Mouse (Mus musculus) MEL (cell line): ENCODE measurements around the gene Olfr331. TPM values are rescaled to one million over a fixed set of nuclear protein-coding genes. Genes with fewer than 3 reads are reported as not detected.

ENCODE experiments used
- DNase-seq: peaks from one replicate; pipeline ENCODE4 v3.0.0; 2011; ENCODE audit warnings: low read depth, low spot score
- H3K27ac ChIP-seq: 2 replicates; pipeline ENCODE4 v1.5.1; 2012; ENCODE audit warnings: low read depth, mild to moderate bottlenecking, control low read depth, low read length, moderate library complexity; ENCODE audit not compliant: control insufficient read depth
- H3K27me3 ChIP-seq, 2 experiments: fragments of 150-350 bp in 1 of 2; sonication (generic) in 1 of 2; 2 replicates each; pipeline ENCODE4 v1.6.1; 2012; ENCODE audit warnings: low read length in 2 of 2, mild to moderate bottlenecking in 2 of 2, improper control_type of control experiment in 1 of 2, moderate library complexity in 1 of 2; ENCODE audit not compliant: insufficient read depth in 2 of 2, control insufficient read depth in 1 of 2
- H3K36me3 ChIP-seq, 2 experiments: 2 replicates each; pipeline ENCODE4 v1.6.1; 2012 to 2014; ENCODE audit warnings: low read length in 2 of 2, improper control_type of control experiment in 1 of 2, inconsistent platforms in 1 of 2, mild to moderate bottlenecking in 1 of 2; ENCODE audit not compliant: insufficient read depth in 2 of 2, control insufficient read depth in 1 of 2
- H3K4me1 ChIP-seq, 2 experiments: fragments of 150-350 bp in 1 of 2; sonication (generic) in 1 of 2; 2 replicates each; pipeline ENCODE4 v1.6.1; 2012; ENCODE audit warnings: low read length in 2 of 2, improper control_type of control experiment in 1 of 2, mild to moderate bottlenecking in 1 of 2; ENCODE audit not compliant: insufficient read depth in 2 of 2, control insufficient read depth in 1 of 2
- H3K4me3 ChIP-seq, 2 experiments: fragments of 150-350 bp in 1 of 2; sonication (generic) in 1 of 2; 2 replicates each; pipeline ENCODE4 v1.5.1; 2012; ENCODE audit warnings: low read depth in 2 of 2, low read length in 2 of 2, mild to moderate bottlenecking in 2 of 2, moderate library complexity in 2 of 2, control low read depth in 1 of 2, improper control_type of control experiment in 1 of 2; ENCODE audit not compliant: control insufficient read depth in 1 of 2, insufficient read depth in 1 of 2
- H3K79me2 ChIP-seq: 2 replicates; pipeline ENCODE4 v1.6.1; 2012; ENCODE audit warnings: mild to moderate bottlenecking, low read length, moderate library complexity; ENCODE audit not compliant: control insufficient read depth, poor library complexity, insufficient read depth
- H3K9ac ChIP-seq: 2 replicates; pipeline ENCODE4 v1.6.1; 2012; ENCODE audit warnings: low read depth, mild to moderate bottlenecking, control low read depth, low read length, moderate library complexity; ENCODE audit not compliant: control insufficient read depth, poor library complexity, severe bottlenecking
- H3K9me3 ChIP-seq: fragments of 150-350 bp; sonication (generic); replicated peaks from 2 replicates; pipeline ENCODE4 v1.6.1; 2012; ENCODE audit warnings: mild to moderate bottlenecking, low read length, improper control_type of control experiment, moderate library complexity; ENCODE audit not compliant: insufficient read depth
- CHD1 ChIP-seq: IDR thresholded peaks from 2 replicates; pipeline ENCODE4 v1.6.1; 2012; ENCODE audit warnings: low read depth, mild to moderate bottlenecking, inconsistent platforms, low read length, improper control_type of control experiment
- E2F4 ChIP-seq: IDR thresholded peaks from 2 replicates; pipeline ENCODE4 v1.6.1; 2011; ENCODE audit warnings: low read depth, low read length, improper control_type of control experiment, borderline replicate concordance
- ELF1 ChIP-seq: IDR thresholded peaks from 2 replicates; pipeline ENCODE4 v1.6.1; 2014; ENCODE audit warnings: low read depth, mild to moderate bottlenecking, inconsistent platforms, low read length, improper control_type of control experiment, moderate library complexity
- EP300 ChIP-seq, 2 experiments: IDR thresholded peaks; 2 replicates each; pipeline ENCODE4 v1.6.1; 2011; ENCODE audit warnings: improper control_type of control experiment in 2 of 2, low read length in 2 of 2, low read depth in 1 of 2, mild to moderate bottlenecking in 1 of 2
- ETS1 ChIP-seq: IDR thresholded peaks from 2 replicates; pipeline ENCODE4 v1.6.1; 2012; ENCODE audit warnings: low read depth, mild to moderate bottlenecking, inconsistent platforms, low read length, improper control_type of control experiment, moderate library complexity
- GABPA ChIP-seq: IDR thresholded peaks from 2 replicates; pipeline ENCODE4 v1.6.1; 2012; ENCODE audit warnings: low read depth, mild to moderate bottlenecking, inconsistent platforms, low read length, improper control_type of control experiment, moderate library complexity
- KAT2A ChIP-seq: conservative IDR thresholded peaks from 2 replicates; pipeline ENCODE4 v1.6.1; 2012; ENCODE audit warnings: low read depth, low read length, improper control_type of control experiment, inconsistent platforms
- MYB ChIP-seq: IDR thresholded peaks from 2 replicates; pipeline ENCODE4 v1.6.1; 2011; ENCODE audit warnings: mild to moderate bottlenecking, low read depth, low read length, improper control_type of control experiment
- POLR2AphosphoS5 ChIP-seq: IDR thresholded peaks from 2 replicates; pipeline ENCODE4 v1.6.1; 2012; ENCODE audit warnings: low read depth, borderline replicate concordance, mild to moderate bottlenecking, inconsistent platforms, low read length, moderate library complexity, mixed read lengths
- RAD21 ChIP-seq: IDR thresholded peaks from 2 replicates; pipeline ENCODE4 v1.6.1; 2011; ENCODE audit warnings: mild to moderate bottlenecking, low read depth, low read length, improper control_type of control experiment
- ZC3H11A ChIP-seq: IDR thresholded peaks from 2 replicates; pipeline ENCODE4 v1.6.1; 2012; ENCODE audit warnings: low read depth, mild to moderate bottlenecking, inconsistent platforms, low read length, improper control_type of control experiment
- ZMIZ1 ChIP-seq: IDR thresholded peaks from 2 replicates; pipeline ENCODE4 v1.6.1; 2012; ENCODE audit warnings: low read depth, mild to moderate bottlenecking, inconsistent platforms, low read length, improper control_type of control experiment, moderate library complexity
- polyA plus RNA-seq, 2 experiments: library from polyadenylated mRNA; stranded (reverse) in 1 of 2; unstranded in 1 of 2; fragments of >175 nt in 1 of 2; fragments of >200 nt in 1 of 2; gene quantifications; 2 replicates each; pipeline versions ENCODE4 v1.2.1 to v1.2.4; 2012; ENCODE audit warnings: low replicate concordance in 2 of 2, low read depth in 1 of 2; ENCODE audit not compliant: insufficient read length in 2 of 2, insufficient read depth in 1 of 2, missing spikeins in 1 of 2
- total RNA-seq: library from RNA; depleted of rRNA; stranded (reverse); fragments of 300-350 nt; gene quantifications from 2 replicates; pipeline ENCODE4 v1.2.3, GENCODE M21; 2012

The Olfr331 gene
- total and polyA plus RNA-seq, 3 experiments, result not detected

DNA sequence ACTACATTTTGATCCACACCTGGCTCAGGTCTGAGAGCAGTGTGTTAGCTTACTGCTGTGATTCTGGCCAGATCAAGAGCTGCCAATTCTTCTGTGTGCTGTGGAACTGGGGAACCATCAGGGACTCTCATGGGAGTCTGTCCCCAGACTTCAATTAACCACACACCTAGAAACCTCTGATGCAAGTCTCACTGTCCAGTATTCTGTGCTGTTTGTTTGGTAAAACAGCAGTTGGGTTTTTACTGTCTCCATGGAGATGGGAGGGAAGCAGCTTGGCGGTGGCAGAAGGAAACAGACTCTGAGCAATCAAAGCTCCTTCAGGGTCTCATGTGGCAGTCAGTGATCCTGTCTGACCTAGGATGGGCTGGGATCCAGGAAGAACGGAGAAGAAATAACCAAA lies 9.9 kb downstream of the Olfr331 start, which contains the start of gene Olfr332:
TSS of gene Olfr332 (minus strand) at position 101 of the 400 bp plus-strand sequence.
- no peak within 1 kb of the TSS for H3K27ac ChIP-seq
- TF ChIP-seq E2F4, result no peak
- no peaks in the 10 kb centered on the region for H3K36me3 ChIP-seq
- H3K9me3 ChIP-seq, result no peaks in the 10 kb centered on the region
- peaks cover 12 to 14% of the 10 kb centered on the region in 2 experiments for H3K27me3 ChIP-seq
- no peak within 1 kb of the TSS for H3K4me3 ChIP-seq
- no peaks in the 10 kb centered on the region for H3K4me1 ChIP-seq
- no peak for DNase-seq
- no peak within 1 kb of the TSS for H3K9ac ChIP-seq
- H3K79me2 ChIP-seq, result no peaks in the 10 kb centered on the region

DNA sequence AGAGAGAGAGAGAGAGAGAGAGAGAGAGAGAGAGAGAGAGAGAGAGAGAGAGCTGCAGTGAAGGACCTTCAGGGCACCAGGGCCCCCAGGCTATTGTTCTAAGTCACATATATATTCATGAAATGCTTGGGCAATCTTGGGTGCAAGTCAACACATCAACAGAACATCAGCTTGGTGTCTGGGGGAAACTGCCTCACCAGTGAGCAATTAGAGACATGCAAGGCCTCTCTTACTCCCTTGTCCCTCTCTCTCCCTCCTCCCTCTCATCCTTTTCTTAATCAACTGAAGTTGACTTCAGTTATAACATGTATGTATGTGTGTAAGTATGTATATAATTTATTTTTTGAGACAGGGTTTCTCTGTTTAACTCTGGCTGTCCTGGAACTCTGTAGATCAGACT lies 40.2 kb downstream of the Olfr331 start, which contains the start of gene Olfr30:
TSS of gene Olfr30 (minus strand) at position 101 of the 400 bp plus-strand sequence.
- no peak within 1 kb of the TSS for H3K9ac ChIP-seq
- TF ChIP-seq RAD21, result no peak
- no peak for TF ChIP-seq ZMIZ1
- no peaks in the 10 kb centered on the region for H3K4me1 ChIP-seq
- H3K9me3 ChIP-seq, result no peaks in the 10 kb centered on the region
- no peaks in the 10 kb centered on the region for H3K79me2 ChIP-seq
- H3K4me3 ChIP-seq, result no peak within 1 kb of the TSS
- H3K27me3 ChIP-seq, result peaks cover 8 to 27% of the 10 kb centered on the region in 2 experiments
- no peak within 1 kb of the TSS for H3K27ac ChIP-seq
- no peaks in the 10 kb centered on the region for H3K36me3 ChIP-seq
- DNase-seq, result no peak

- TF ChIP-seq ELF1, result no peak
- no peak for TF ChIP-seq MYB
- no peak for TF ChIP-seq EP300 (IDR thresholded peaks at IDR 0.05; ENCODE audit: low read depth in 1 of 2, low read length in 2 of 2)
- TF ChIP-seq GABPA, result no peak
- no peak for TF ChIP-seq CHD1
- TF ChIP-seq ZC3H11A, result no peak
- TF ChIP-seq POLR2AphosphoS5, result no peak
- no peak for TF ChIP-seq KAT2A
- no peak for TF ChIP-seq ETS1
- Histone ChIP-seq H3K4me3 (no peak overlapping the region), H3K9ac (no peak overlapping the region), H3K27me3 (peaks cover 4 to 8% of the 10 kb centered on the region in 2 experiments; a peak in 3 of 4 replicates), H3K4me1 (no peaks in the 10 kb centered on the region), H3K9me3 (no peaks in the 10 kb centered on the region), H3K27ac (no peak overlapping the region), H3K79me2 (no peaks in the 10 kb centered on the region), H3K36me3 (no peaks in the 10 kb centered on the region)
- no peak for DNase-seq
Measured at GRCm38 (mm10) chr11:58453592-58453991, 48.8 kb downstream of the Olfr331 start.
